Mouse (Mus musculus) adrenal gland (tissue): ENCODE measurements around the gene Blvrb.

Source experiments
- intact Hi-C: fragments of 180-260 bp; cut with DNase I; formaldehyde crosslinking; loops from one replicate; pipeline ENCODE4 v1.15.1; 2025
- long read RNA-seq, 2 experiments: library from polyadenylated mRNA; unstranded; transcript quantifications; one replicate each; pipeline ENCODE4 v2.0.0; 2020; ENCODE audit warnings: borderline replicate concordance in 1 of 2; ENCODE audit not compliant: insufficient replicate concordance in 1 of 2

Gene Blvrb
- long read RNA-seq, experiment 1, transcript Blvrb-201 (5 exons, 1,028 nt) = major isoform, 73 of 76 reads
- long read RNA-seq, experiment 1, partial matches to known transcripts = 0 of 76 reads
- long read RNA-seq, experiment 1, other reads (novel, unspliced or antisense) = 3 of 76 reads
- long read RNA-seq, experiment 2, transcript Blvrb-201 (5 exons, 1,028 nt) = major isoform, 76 of 78 reads
- long read RNA-seq, experiment 2, partial matches to known transcripts = 0 of 78 reads
- long read RNA-seq, experiment 2, other reads (novel, unspliced or antisense) = 2 of 78 reads

- intact Hi-C loops = no loop called here
Measured at GRCm38 (mm10) chr7:27447419-27448286, at the start of gene Blvrb, which contains the start of gene Sptbn4. Blvrb (plus strand) TSS chr7:27447978. Sptbn4 (minus strand) TSS chr7:27447686.

DNA sequence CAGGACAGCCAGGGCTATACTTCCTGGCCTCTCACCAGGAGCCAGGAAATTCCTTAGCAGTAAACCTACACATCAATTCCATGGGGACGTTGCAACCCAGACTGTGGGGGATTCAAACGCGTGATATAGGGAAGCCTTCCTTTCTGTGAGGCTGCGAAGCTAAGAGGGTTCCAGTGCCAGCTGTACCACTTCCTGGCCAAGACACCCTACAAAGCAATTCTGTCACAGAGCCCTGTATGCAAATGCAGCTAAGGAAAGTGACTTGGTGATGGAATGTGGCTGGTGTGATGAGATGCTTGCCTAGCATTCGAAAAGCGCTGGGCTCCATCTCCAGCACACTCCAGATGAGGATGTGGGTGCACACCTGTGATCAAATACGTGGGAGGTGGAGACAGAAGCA is 47.2 kb upstream of the Blvrb start:
- intact Hi-C loops = no loop called here

DNA sequence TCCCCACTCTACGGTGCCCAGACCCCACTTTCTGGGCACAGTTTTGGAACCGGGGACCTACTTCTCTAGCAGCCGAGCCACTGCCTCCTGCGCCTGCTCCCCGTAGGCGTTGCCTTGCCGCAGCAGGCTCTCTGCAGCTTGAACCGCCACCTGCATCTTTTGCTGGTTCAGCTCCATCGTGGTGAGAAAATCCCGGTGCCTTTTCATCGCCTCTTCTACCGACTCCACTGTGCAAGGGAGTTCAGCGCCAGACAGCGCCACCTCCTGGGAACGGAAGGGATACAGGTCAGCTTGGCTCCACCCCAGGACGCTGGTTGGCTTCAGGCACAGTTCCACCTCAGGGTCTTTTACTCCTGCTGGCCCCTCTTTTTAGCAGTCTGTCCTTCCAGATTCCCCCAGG is 45.1 kb upstream of the Blvrb start:
- intact Hi-C loops = no loop called here

- intact Hi-C loops = no loop called here
Measured at GRCm38 (mm10) chr7:27404203-27404942, 43.4 kb upstream of the Blvrb start.

GRCm38 (mm10) chr7:27406481-27406880 is 41.3 kb upstream of the Blvrb start:
- intact Hi-C loops = no loop called here

DNA sequence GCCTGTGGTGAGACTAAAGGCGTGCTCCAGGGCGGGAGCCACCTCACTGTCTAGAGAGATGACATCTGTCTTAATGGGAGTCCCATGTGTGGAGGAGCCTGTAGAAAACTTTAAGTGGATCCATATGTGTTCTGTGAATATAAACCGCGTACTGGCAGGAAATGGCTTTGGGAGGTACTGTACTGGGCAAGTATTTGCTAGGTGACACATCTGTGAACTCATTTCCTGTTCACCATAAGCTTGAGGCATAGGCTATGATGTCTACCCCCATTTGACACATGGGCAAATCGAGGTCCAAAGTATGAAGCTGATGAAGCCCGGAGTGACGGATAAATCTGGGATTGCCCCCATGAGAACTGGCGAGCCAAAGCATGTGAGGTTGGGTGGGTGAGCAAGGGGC is 40.0 kb upstream of the Blvrb start:
- intact Hi-C loops = no loop called here

DNA sequence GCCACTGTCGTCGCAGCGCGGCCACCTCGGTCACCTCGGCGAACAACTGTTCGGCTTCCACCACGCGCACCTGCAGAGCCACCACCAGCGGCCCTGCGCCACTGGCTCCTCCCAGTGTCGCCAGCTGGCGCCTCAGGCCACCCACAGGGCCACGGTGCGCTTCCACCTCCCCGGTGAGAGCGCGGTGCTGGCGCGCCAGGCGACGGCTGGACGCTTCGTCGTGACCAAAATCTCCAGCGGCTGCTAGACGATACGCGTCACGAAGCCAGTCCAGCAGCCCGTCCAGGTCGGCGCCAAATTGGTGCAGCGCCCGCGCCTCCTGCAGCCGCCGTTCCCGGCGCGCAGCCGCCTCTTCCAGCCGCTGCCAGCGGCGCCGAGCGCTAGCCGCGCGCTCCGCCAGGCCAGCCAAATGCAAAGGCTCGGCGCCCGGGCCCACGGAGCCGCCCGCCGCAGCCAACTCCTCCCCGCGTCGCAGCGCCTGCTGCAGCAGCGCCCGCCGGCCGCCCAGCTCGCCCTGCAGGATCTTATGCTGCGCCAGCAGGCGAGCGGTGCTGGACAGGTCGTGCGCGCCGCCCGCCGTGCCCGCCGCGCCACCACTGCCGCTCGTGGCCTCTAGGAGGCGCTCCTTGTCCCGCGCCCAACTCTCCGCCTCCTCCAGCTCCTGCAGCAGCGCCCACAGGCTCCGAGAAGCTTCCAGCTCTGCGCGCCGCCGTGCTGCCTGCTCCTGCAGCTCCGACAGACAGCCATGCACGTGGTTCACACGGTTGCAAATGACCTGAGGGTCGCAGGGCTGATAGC is 39.2 kb upstream of the Blvrb start:
- intact Hi-C loops = no loop called here

DNA sequence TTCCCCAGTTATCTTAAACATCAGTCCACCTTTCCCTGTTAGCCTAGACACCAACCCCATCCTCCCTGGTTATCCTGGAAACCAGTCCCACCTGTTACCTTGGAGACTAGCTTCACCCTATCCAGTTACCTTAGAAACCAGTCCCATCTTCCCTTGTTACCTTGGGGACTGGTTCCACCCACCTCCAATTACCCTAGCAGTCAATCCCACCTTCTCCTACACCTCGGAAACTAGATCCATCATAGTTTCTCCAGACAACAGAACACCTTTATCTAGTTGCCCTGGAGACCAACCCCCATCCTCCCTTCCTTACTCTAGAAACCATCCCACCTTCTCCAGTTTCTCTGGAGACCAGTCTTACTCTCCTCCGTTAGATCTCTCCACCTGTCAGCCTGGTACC is 30.6 kb upstream of the Blvrb start:
- intact Hi-C loops = no loop called here

DNA sequence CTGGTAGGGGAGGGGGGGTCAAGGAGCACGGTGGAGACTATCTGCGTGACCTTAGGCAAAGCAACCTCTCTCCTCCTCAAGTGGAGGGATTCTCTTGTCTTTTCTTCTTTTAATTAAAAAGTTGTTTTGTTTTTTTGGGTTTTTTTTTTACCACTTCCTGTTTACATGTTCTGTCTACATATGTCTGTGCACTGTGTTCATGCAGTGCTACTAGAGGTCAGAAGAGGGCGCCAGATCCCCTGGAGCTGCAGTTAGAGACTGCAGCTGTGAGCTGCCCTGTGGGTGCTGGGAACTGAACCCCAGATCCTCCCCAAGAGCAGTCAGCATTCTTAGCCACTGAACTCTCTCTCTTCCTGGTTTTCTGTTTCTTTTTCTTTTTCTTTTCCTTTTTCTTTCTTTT is 28.7 kb upstream of the Blvrb start:
- intact Hi-C loops = no loop called here

DNA sequence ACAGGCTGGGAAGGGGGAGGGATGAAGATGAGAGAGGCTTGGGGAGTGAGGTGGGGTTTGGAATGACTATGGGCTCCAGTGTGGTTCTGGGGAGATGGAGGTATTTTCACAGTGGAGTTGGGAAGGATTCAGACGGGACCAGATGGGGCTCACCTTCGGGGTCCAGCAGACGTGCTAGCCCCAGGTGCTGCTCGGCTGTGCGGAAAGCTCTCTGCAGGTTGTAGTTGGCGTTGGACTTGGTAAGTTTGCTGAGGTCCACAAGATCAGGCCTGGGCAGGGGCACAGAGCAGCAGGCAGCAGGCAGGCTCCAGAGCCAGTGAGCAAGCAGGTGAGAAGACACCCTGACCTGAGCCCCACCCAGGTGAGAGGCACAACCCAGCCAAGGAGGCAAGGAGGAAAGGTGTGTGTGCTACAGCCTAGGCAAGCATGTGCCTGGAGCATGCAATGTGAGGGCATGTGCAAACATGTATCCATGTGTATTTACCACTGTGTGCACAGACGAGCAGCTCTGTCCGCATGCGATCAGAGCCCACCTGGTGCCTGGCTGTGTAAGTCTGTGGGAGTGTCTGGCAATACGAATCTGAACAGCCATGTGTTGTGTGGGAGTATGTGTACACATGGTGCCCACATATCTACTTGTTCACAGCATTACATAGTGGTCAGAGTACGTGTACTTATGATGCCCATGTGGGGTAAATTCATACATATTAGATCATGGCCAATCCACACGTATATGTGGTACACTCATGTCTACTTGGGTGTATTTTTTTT is 24.0 kb upstream of the Blvrb start:
- intact Hi-C loops = no loop called here

DNA sequence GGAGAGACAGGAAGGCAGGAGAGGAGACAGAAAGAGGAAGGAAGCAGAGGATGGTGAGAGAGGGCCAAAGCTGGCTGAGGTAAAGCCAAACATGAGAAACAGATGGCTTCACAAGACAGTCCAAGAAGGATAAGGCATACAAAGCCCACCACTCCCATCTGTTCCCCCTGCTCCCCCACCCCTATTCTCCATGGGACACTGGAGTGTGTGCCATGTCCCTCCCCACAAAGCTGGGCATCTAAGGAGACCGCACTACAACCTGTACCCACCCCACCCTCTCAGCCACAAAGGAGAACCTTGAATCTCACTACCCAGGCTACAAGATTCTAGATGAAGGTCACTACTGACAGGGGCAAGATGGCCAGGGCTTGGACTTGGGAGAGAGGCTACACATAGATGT is 20.4 kb upstream of the Blvrb start:
- intact Hi-C loops = no loop called here

DNA sequence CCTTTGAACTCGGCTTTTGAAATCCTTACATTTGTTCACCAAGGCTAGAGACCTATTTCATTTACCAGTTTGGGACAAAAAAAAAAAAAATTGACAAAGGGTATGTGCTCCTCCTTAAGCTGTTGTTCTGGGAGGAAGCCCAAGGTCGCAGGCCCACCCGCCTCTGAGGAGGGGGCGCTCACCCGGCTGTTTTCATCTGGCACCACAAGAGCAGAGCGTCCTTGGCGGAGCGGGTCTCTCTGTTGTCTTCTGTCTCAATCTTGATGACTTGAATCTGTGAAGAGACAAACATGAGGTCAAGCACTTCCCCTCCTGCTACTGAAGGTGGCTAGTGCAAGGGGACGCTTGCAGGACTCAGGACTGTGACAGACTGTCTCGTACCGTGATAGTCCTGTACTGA is 19.8 kb upstream of the Blvrb start:
- intact Hi-C loops = no loop called here

GRCm38 (mm10) chr7:27429135-27429534 is 18.6 kb upstream of the Blvrb start:
- intact Hi-C loops = no loop called here

DNA sequence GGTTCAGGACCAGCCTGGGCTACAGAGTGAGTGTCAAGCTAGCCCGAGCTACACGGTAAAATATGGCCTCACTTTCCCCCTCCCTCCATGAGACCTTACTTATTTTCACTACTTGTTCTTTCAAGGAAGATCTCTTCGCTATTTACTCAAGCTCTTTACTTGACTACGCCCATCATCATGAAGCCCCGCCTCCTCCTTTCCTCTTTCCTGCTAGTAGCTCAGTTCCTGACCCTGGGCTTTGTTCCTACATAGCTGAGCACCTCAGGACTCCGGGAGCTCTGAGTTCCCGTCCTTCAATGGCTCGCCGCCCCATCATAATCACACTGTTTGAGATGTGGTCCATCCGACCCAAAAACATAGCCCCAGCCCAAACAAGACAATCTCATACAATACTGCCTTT is 14.4 kb upstream of the Blvrb start:
- intact Hi-C loops = no loop called here

DNA sequence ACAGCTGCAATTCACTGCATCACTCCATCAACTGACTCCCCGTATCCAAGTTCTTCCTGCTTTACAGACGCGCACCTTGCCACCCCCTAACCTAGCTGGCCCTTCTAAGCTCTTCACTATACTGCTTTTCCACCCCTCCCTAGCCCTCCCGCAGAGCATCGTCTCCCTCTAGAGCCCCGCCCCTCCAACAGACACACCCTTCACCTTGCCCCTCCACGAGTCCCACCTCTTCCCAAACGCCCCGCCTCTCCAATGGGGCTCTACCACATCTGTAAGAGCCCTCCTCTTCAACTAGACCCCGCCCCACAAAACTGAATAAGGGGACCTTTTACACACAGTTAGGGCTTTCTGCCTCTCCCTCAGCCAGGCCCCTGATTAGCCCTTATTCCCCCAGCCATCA is 14.0 kb upstream of the Blvrb start:
- intact Hi-C loops = no loop called here

- intact Hi-C loops = no loop called here
Measured at GRCm38 (mm10) chr7:27437544-27437943, 10.2 kb upstream of the Blvrb start.

DNA sequence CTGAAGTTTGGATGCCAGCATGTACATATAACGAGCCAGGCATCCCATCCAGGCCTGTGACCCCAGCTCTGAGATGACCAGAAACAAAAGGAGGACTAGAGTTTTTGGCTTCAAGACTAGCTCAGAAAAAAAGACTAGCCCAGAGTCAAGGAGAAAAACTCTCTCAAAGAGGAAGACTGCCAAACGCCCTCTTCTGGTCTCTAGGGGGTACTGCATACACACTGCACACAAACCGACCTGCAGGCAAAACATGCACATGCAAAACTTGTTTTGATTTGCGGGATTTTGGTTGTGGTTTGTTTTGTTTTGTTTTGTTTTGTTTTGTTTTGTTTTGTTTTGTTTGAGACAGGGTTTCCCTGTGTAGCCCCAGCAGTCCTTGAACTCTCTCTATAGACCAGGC is 7.8 kb upstream of the Blvrb start:
- intact Hi-C loops = no loop called here

- intact Hi-C loops = no loop called here
Measured at GRCm38 (mm10) chr7:27446051-27446450, 1.7 kb upstream of the Blvrb start.

DNA sequence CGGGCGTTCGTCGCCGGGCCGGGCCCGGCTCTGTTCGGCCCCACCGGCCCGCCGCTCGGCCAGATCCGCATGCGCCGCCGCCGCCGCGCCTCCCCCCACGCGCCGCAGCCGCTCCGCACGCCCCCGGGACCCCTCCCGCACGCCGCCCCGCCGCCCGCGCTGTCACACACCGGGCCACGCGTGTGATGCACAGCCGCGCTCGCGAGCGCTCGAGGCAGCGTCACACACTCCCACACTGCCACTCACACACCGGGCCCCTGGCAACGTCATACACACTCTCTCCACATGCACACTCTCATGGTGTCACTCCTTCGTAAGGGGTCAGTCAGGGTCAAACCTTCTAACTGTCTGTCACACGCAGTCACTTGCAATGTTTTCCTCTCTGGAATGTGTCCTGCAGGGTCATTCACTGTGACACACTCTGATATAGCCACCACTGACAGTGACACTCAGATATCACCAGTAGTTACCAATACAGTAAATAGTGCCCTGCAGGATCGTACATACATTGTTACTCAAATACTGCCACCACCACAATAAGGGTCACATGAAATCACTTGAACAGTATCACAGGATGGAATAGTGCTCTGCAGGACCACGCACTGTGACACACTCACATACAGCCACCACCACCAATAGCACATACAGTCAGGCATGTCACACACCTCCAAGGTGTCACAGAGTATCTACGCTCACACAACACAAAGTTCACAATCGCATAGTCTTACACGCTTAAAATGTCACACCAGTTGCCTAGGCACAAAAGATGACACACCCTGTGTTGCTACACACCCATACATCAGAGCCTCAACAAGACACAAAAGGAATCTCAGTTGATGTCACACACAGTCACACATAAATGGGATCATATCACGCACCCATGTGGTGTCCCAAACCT is 1.0 kb upstream of the Blvrb start:
- intact Hi-C loops = no loop called here
